Mouse (Mus musculus) forebrain, embryonic 14.5 days (tissue): ENCODE data around the gene Zfp651. TPM values are rescaled to one million over a fixed set of nuclear protein-coding genes. Genes with fewer than 3 reads are reported as not detected.

Source experiments
- ATAC-seq: fragments of 200-750 bp; cut with Nextera tagmentation; 2 replicates; pipeline ENCODE4 v1.8.0; 2017; ENCODE audit warnings: mild to moderate bottlenecking, moderate library complexity
- DNase-seq: peaks from one replicate; pipeline ENCODE4 v3.0.0-alpha.2; 2015; ENCODE audit warnings: low spot score
- H3K27ac ChIP-seq: fragments of 300-500 bp; sonication (generic); 2 replicates; pipeline ENCODE4 v1.5.1; 2014; ENCODE audit warnings: low read depth, mild to moderate bottlenecking, control low read depth, low read length, moderate library complexity
- H3K27me3 ChIP-seq: fragments of 300-500 bp; sonication (generic); replicated peaks from 2 replicates; pipeline ENCODE4 v1.6.1; 2014; ENCODE audit warnings: low read length, control low read depth, mixed read lengths; ENCODE audit not compliant: control insufficient read depth, insufficient read depth
- H3K36me3 ChIP-seq: fragments of 300-500 bp; sonication (generic); 2 replicates; pipeline ENCODE4 v1.6.1; 2014; ENCODE audit warnings: low read length, control low read depth; ENCODE audit not compliant: control insufficient read depth, insufficient read depth
- H3K4me1 ChIP-seq: fragments of 300-500 bp; sonication (generic); 2 replicates; pipeline ENCODE4 v1.6.1; 2014; ENCODE audit warnings: antibody characterized with exemption, low read length, control low read depth; ENCODE audit not compliant: control insufficient read depth, insufficient read depth
- H3K4me2 ChIP-seq: fragments of 300-500 bp; sonication (generic); 2 replicates; pipeline ENCODE4 v1.6.1; 2014; ENCODE audit warnings: mild to moderate bottlenecking, control low read depth, low read length
- H3K4me3 ChIP-seq: fragments of 300-500 bp; sonication (generic); 2 replicates; pipeline ENCODE4 v1.5.1; 2014; ENCODE audit warnings: low read depth, low read length, control low read depth
- H3K9ac ChIP-seq: fragments of 300-500 bp; sonication (generic); 2 replicates; pipeline ENCODE4 v1.6.1; 2014; ENCODE audit warnings: mild to moderate bottlenecking, low read length, control low read depth, moderate library complexity
- H3K9me3 ChIP-seq: fragments of 300-500 bp; sonication (generic); replicated peaks from 2 replicates; pipeline ENCODE4 v1.6.1; 2016; ENCODE audit warnings: low read length, control low read depth, mixed read lengths; ENCODE audit not compliant: control insufficient read depth
- WGBS: fragments of 180-500 bp; shearing (Covaris S2); extraction: QIAGEN DNeasy Blood & Tissue Kit; methylation state at CpG from one replicate; pipeline ENCODE4 v1.1.7; 2014; 5-methylcytosine and 5-hydroxymethylcytosine counted together
- polyA plus RNA-seq: library from polyadenylated mRNA; unstranded; fragments of >200 nt; fragmentation: Nextera tagmentation; extraction: Ambion mirVana; gene quantifications from 2 replicates; pipeline ENCODE4 v1.2.1, GENCODE M21; 2014

Gene Zfp651
- polyA plus RNA-seq, 1 experiment from 2014 or later = 7.4 TPM

- Histone ChIP-seq H3K36me3 (no peaks in the 10 kb centered on the region), H3K9ac (no peak overlapping the region), H3K4me3 (no peak overlapping the region), H3K4me2 (no peak overlapping the region), H3K4me1 (no peaks in the 10 kb centered on the region), H3K27ac (no peak overlapping the region), H3K9me3 (no peaks in the 10 kb centered on the region), H3K27me3 (peaks cover 30% of the 10 kb centered on the region)
- ATAC-seq (no peak), DNase-seq (no peak)
- WGBS = 86% methylated on average over 7 of the region's 7 CpGs
Observed at GRCm38 (mm10) chr9:121776511-121776910, 17.4 kb downstream of the Zfp651 start.

DNA sequence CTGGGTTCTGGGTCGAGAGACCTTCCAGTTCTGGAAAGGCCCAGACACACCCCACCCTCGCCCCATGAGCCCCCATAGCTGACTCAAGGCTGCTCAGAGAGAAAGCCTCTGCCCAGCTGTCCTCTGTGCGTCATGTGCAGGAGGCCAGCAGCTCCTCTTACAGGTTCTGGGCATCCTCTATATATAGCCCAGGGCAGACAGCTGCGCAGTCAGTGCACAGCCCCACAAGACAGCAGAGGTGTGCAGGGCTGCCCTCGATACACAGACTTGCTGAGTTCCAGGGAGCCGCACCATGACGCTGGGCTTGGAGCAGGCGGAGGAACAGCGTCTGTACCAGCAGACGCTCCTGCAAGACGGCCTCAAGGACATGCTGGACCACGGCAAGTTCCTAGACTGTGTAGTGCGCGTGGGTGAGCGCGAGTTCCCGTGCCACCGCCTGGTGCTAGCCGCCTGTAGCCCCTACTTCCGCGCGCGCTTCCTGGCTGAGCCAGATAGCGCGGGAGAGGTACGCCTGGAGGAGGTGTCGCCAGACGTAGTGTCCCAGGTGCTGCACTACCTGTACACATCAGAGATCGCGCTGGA, 18.4 kb downstream of the Zfp651 start, which contains the start of gene Klhl40:
Gene Klhl40, plus strand, starts transcription at position 124 of the 582 bp plus-strand sequence.
- 24% methylated on average over 30 of the region's 30 CpGs for WGBS

GRCm38 (mm10) chr9:121778066-121778624, 19.0 kb downstream of the Zfp651 start:
- DNase-seq (peak; percentile 58), ATAC-seq (peak; percentile 59)
- H3K36me3 ChIP-seq = no peaks in the 10 kb centered on the region
- no peaks in the 10 kb centered on the region for H3K9me3 ChIP-seq
- peaks cover 30% of the 10 kb centered on the region for H3K27me3 ChIP-seq
- H3K4me2 ChIP-seq = peak overlapping the region; percentile 62
- H3K27ac ChIP-seq = no peak overlapping the region
- WGBS = 17% methylated on average over 52 of the region's 54 CpGs
- peak overlapping the region; percentile 41; the same call in 1 of the 2 replicates for H3K9ac ChIP-seq
- H3K4me1 ChIP-seq = no peaks in the 10 kb centered on the region
- peak overlapping the region; percentile 33 for H3K4me3 ChIP-seq

More for the DNA sequence above, 18.4 kb downstream of the Zfp651 start, which contains the start of gene Klhl40:
- no peaks in the 10 kb centered on the region for H3K36me3 ChIP-seq
- no peak within 1 kb of the TSS for H3K27ac ChIP-seq
- no peaks in the 10 kb centered on the region for H3K9me3 ChIP-seq
- peak within 1 kb of the TSS; percentile 33 for H3K4me3 ChIP-seq
- ATAC-seq = peak; percentile 62
- peak within 1 kb of the TSS; percentile 62 for H3K4me2 ChIP-seq
- H3K27me3 ChIP-seq = peaks cover 30% of the 10 kb centered on the region
- H3K4me1 ChIP-seq = no peaks in the 10 kb centered on the region
- H3K9ac ChIP-seq = peak within 1 kb of the TSS; percentile 41; the same call in 1 of the 2 replicates
- DNase-seq = no peak

DNA sequence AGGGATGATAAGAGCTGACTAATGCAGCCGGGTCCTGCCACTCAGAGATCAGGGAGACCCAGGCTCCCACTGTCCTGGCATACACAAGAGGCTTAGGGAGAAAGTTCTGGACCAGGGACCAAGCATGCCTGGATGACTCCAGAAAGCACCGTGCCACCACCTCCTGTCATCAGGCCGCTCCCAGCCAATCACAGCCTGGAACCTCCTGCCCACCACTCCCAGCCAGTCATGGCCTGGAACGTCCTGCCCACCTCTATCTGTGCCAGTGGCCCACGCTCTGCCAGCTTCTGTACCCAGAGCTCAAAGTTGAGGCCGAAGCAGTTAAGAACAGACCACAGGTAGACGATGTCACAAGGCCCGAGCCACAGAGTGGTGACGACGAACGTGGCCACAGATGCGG, 25.7 kb downstream of the Zfp651 start:
- no peak overlapping the region for H3K4me3 ChIP-seq
- H3K4me2 ChIP-seq = no peak overlapping the region
- H3K9ac ChIP-seq = no peak overlapping the region
- no peaks in the 10 kb centered on the region for H3K27me3 ChIP-seq
- no peak overlapping the region for H3K27ac ChIP-seq
- no peak for ATAC-seq
- no peaks in the 10 kb centered on the region for H3K36me3 ChIP-seq
- no peaks in the 10 kb centered on the region for H3K4me1 ChIP-seq
- H3K9me3 ChIP-seq = no peaks in the 10 kb centered on the region
- no peak for DNase-seq
- WGBS = 94% methylated on average over 12 of the region's 12 CpGs

- Histone ChIP-seq H3K4me2 (no peak overlapping the region), H3K36me3 (no peaks in the 10 kb centered on the region), H3K4me1 (no peaks in the 10 kb centered on the region), H3K27me3 (no peaks in the 10 kb centered on the region), H3K9ac (no peak overlapping the region), H3K27ac (no peak overlapping the region), H3K4me3 (no peak overlapping the region), H3K9me3 (no peaks in the 10 kb centered on the region)
- ATAC-seq = no peak
- DNase-seq = no peak
- WGBS = 86% methylated on average over 8 of the region's 8 CpGs
Observed at GRCm38 (mm10) chr9:121785261-121785660, 26.1 kb downstream of the Zfp651 start.

GRCm38 (mm10) chr9:121786359-121786758, 27.2 kb downstream of the Zfp651 start:
- Histone ChIP-seq H3K4me1 (no peaks in the 10 kb centered on the region), H3K36me3 (no peaks in the 10 kb centered on the region)
- DNase-seq = no peak

DNA sequence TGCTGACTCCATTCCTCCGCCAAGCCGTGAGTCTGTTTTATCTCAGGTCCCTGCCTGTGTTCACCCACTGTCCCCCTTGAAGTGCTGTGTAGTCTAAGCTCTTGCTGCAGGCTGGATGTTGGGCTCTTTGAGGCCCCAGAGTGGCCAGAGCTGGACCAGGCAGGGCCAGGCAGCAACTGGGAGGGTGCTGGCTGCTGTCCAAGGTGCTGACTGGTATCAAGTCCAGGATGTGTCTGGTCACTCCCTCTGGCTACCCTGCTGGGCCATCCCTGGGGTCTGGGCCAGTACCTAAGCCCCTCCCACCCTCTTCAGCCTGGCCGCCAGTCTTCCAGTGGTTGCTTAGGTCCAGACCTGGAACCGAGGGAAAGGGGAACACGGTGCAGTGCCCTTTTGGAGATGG, 32.1 kb downstream of the Zfp651 start:
- no peaks in the 10 kb centered on the region for H3K27me3 ChIP-seq
- ATAC-seq (no peak), DNase-seq (peak; percentile 13)
- 0 out of 2 replicates have a peak, but pooled peaks cover 2% of the 10 kb centered on the region for H3K4me1 ChIP-seq
- no peak overlapping the region for H3K4me3 ChIP-seq
- no peaks in the 10 kb centered on the region for H3K9me3 ChIP-seq
- no peaks in the 10 kb centered on the region for H3K36me3 ChIP-seq
- H3K27ac ChIP-seq = no peak overlapping the region
- WGBS = 15% methylated on average over 5 of the region's 5 CpGs
- H3K4me2 ChIP-seq = no peak overlapping the region
- H3K9ac ChIP-seq = no peak overlapping the region

More at GRCm38 (mm10) chr9:121786359-121786758, 27.2 kb downstream of the Zfp651 start:
- Histone ChIP-seq H3K9me3 (no peaks in the 10 kb centered on the region), H3K4me3 (no peak overlapping the region), H3K27me3 (no peaks in the 10 kb centered on the region), H3K4me2 (no peak overlapping the region), H3K9ac (no peak overlapping the region), H3K27ac (no peak overlapping the region)
- WGBS = 75% methylated on average over 2 of the region's 2 CpGs
- ATAC-seq = no peak

GRCm38 (mm10) chr9:121791757-121792521, 32.8 kb downstream of the Zfp651 start, which contains the start of gene Hhatl:
TSS of gene Hhatl (minus strand) at chr9:121792507.
- 41% methylated on average over 24 of the region's 24 CpGs for WGBS
- no peaks in the 10 kb centered on the region for H3K36me3 ChIP-seq
- H3K27me3 ChIP-seq = no peaks in the 10 kb centered on the region
- H3K9ac ChIP-seq = no peak within 1 kb of the TSS
- no peak for ATAC-seq
- H3K9me3 ChIP-seq = no peaks in the 10 kb centered on the region
- H3K4me2 ChIP-seq = no peak within 1 kb of the TSS
- H3K4me3 ChIP-seq = no peak within 1 kb of the TSS
- DNase-seq = no peak
- 0 out of 2 replicates have a peak, but pooled peaks cover 2% of the 10 kb centered on the region for H3K4me1 ChIP-seq
- H3K27ac ChIP-seq = no peak within 1 kb of the TSS
